Mouse (Mus musculus) heart, embryonic 13.5 days (tissue): ENCODE results near the gene Rexo5. TPM values are rescaled to one million over a fixed set of nuclear protein-coding genes. Genes with fewer than 3 reads are reported as not detected.

Source experiments
- ATAC-seq: fragments of 200-750 bp; cut with Nextera tagmentation; 2 replicates; pipeline ENCODE4 v1.8.0; 2017; ENCODE audit warnings: moderate TSS enrichment; ENCODE audit not compliant: insufficient number of reproducible peaks, low FRiP score, low TSS enrichment; ENCODE audit errors: extremely low read depth
- H3K27ac ChIP-seq: fragments of 300-500 bp; sonication (generic); replicated peaks from 2 replicates; pipeline ENCODE4 v1.5.1; 2015; ENCODE audit warnings: moderate library complexity, mild to moderate bottlenecking, inconsistent platforms
- H3K27me3 ChIP-seq: fragments of 300-500 bp; sonication (generic); replicated peaks from 2 replicates; pipeline ENCODE4 v1.6.1; 2015; ENCODE audit warnings: mild to moderate bottlenecking, inconsistent platforms
- H3K36me3 ChIP-seq: fragments of 300-500 bp; sonication (generic); 2 replicates; pipeline ENCODE4 v1.6.1; 2015; ENCODE audit warnings: mild to moderate bottlenecking, inconsistent platforms
- H3K4me1 ChIP-seq: fragments of 300-500 bp; sonication (generic); 2 replicates; pipeline ENCODE4 v1.6.1; 2015; ENCODE audit warnings: inconsistent platforms
- H3K4me2 ChIP-seq: fragments of 300-500 bp; sonication (generic); 2 replicates; pipeline ENCODE4 v1.6.1; 2015; ENCODE audit warnings: inconsistent platforms, mild to moderate bottlenecking, moderate library complexity
- H3K4me3 ChIP-seq: fragments of 300-500 bp; sonication (generic); 2 replicates; pipeline ENCODE4 v1.5.1; 2015; ENCODE audit warnings: moderate library complexity, mild to moderate bottlenecking, inconsistent platforms
- H3K9ac ChIP-seq: fragments of 300-500 bp; sonication (generic); 2 replicates; pipeline ENCODE4 v1.6.1; 2015; ENCODE audit warnings: inconsistent platforms, mild to moderate bottlenecking, moderate library complexity
- H3K9me3 ChIP-seq: fragments of 300-500 bp; sonication (generic); 2 replicates; pipeline ENCODE4 v1.6.1; 2016; ENCODE audit warnings: inconsistent platforms
- WGBS: fragments of 180-500 bp; shearing (Covaris S2); methylation state at CpG from one replicate; pipeline ENCODE4 v1.1.7; 2015; ENCODE audit warnings: mixed read lengths; 5-methylcytosine and 5-hydroxymethylcytosine counted together
- polyA plus RNA-seq: library from polyadenylated mRNA; unstranded; fragments of >200 nt; fragmentation: Nextera tagmentation; extraction: Ambion mirVana; gene quantifications from 2 replicates; pipeline ENCODE4 v1.2.1, GENCODE M21; 2015

Gene Rexo5
- polyA plus RNA-seq, 1 experiment from 2014 or later, result 15.3 TPM

- H3K4me3 ChIP-seq, result no peak overlapping the region
- H3K9ac ChIP-seq, result no peak overlapping the region
- H3K9me3 ChIP-seq, result no peaks in the 10 kb centered on the region
- no peak for ATAC-seq
- no peaks in the 10 kb centered on the region for H3K4me1 ChIP-seq
- 62% methylated on average over 2 of the region's 2 CpGs for WGBS
- H3K36me3 ChIP-seq, result peaks cover 39% of the 10 kb centered on the region
- H3K27ac ChIP-seq, result no peak overlapping the region
- H3K4me2 ChIP-seq, result no peak overlapping the region
- H3K27me3 ChIP-seq, result no peaks in the 10 kb centered on the region
Measured at GRCm38 (mm10) chr7:119845541-119845940, 51.7 kb downstream of the Rexo5 start.

GRCm38 (mm10) chr7:119847396-119847795 lies 53.6 kb downstream of the Rexo5 start:
- no peak overlapping the region for H3K9ac ChIP-seq
- H3K4me1 ChIP-seq, result no peaks in the 10 kb centered on the region
- 79% methylated on average over 2 of the region's 2 CpGs for WGBS
- no peak overlapping the region for H3K27ac ChIP-seq
- no peak overlapping the region for H3K4me2 ChIP-seq
- ATAC-seq, result no peak
- H3K4me3 ChIP-seq, result no peak overlapping the region
- H3K36me3 ChIP-seq, result peaks cover 49% of the 10 kb centered on the region
- no peaks in the 10 kb centered on the region for H3K9me3 ChIP-seq
- no peaks in the 10 kb centered on the region for H3K27me3 ChIP-seq

- ATAC-seq, result no peak
- Histone ChIP-seq H3K27ac (no peak overlapping the region), H3K4me3 (no peak overlapping the region), H3K9me3 (no peaks in the 10 kb centered on the region), H3K36me3 (peaks cover 47% of the 10 kb centered on the region), H3K4me1 (no peaks in the 10 kb centered on the region), H3K9ac (no peak overlapping the region), H3K27me3 (no peaks in the 10 kb centered on the region), H3K4me2 (no peak overlapping the region)
- 0% methylated on average over 1 of the region's 1 CpGs for WGBS
Measured at GRCm38 (mm10) chr7:119849096-119849495, 55.3 kb downstream of the Rexo5 start.

GRCm38 (mm10) chr7:119850737-119851136 lies 56.9 kb downstream of the Rexo5 start:
- Histone ChIP-seq H3K9me3 (no peaks in the 10 kb centered on the region), H3K4me2 (no peak overlapping the region), H3K27ac (no peak overlapping the region), H3K9ac (no peak overlapping the region), H3K27me3 (no peaks in the 10 kb centered on the region), H3K4me1 (no peaks in the 10 kb centered on the region), H3K36me3 (peaks cover 46% of the 10 kb centered on the region), H3K4me3 (no peak overlapping the region)
- 64% methylated on average over 5 of the region's 5 CpGs for WGBS
- ATAC-seq, result no peak

GRCm38 (mm10) chr7:119852494-119852893 lies 58.7 kb downstream of the Rexo5 start:
- no peak for ATAC-seq
- no peak overlapping the region for H3K4me3 ChIP-seq
- no peak overlapping the region for H3K9ac ChIP-seq
- no peaks in the 10 kb centered on the region for H3K9me3 ChIP-seq
- H3K36me3 ChIP-seq, result peaks cover 61% of the 10 kb centered on the region
- H3K4me2 ChIP-seq, result no peak overlapping the region
- H3K4me1 ChIP-seq, result no peaks in the 10 kb centered on the region
- no peaks in the 10 kb centered on the region for H3K27me3 ChIP-seq
- no peak overlapping the region for H3K27ac ChIP-seq

- Histone ChIP-seq H3K4me3 (no peak overlapping the region), H3K9me3 (no peaks in the 10 kb centered on the region), H3K9ac (no peak overlapping the region), H3K27ac (no peak overlapping the region), H3K36me3 (peaks cover 68% of the 10 kb centered on the region), H3K4me1 (no peaks in the 10 kb centered on the region), H3K4me2 (no peak overlapping the region), H3K27me3 (no peaks in the 10 kb centered on the region)
- no peak for ATAC-seq
- 92% methylated on average over 1 of the region's 1 CpGs for WGBS
Measured at GRCm38 (mm10) chr7:119853186-119853585, 59.4 kb downstream of the Rexo5 start.

- no peak for ATAC-seq
- Histone ChIP-seq H3K27ac (no peak overlapping the region), H3K4me2 (no peak overlapping the region), H3K9me3 (no peaks in the 10 kb centered on the region), H3K9ac (no peak overlapping the region), H3K27me3 (no peaks in the 10 kb centered on the region), H3K4me3 (no peak overlapping the region), H3K36me3 (peaks cover 71% of the 10 kb centered on the region), H3K4me1 (no peaks in the 10 kb centered on the region)
- WGBS, result 88% methylated on average over 2 of the region's 2 CpGs
Measured at GRCm38 (mm10) chr7:119854362-119854761, 60.6 kb downstream of the Rexo5 start.

- no peak for ATAC-seq
- Histone ChIP-seq H3K27me3 (no peaks in the 10 kb centered on the region), H3K4me3 (no peak overlapping the region), H3K4me2 (no peak overlapping the region), H3K36me3 (peaks cover 71% of the 10 kb centered on the region), H3K9ac (no peak overlapping the region), H3K27ac (no peak overlapping the region), H3K4me1 (peaks cover under 1% of the 10 kb centered on the region; the same call in 1 of the 2 replicates), H3K9me3 (no peaks in the 10 kb centered on the region)
Measured at GRCm38 (mm10) chr7:119855031-119855430, 61.2 kb downstream of the Rexo5 start.

GRCm38 (mm10) chr7:119859476-119859875 lies 65.7 kb downstream of the Rexo5 start:
- no peaks in the 10 kb centered on the region for H3K9me3 ChIP-seq
- ATAC-seq, result no peak
- H3K9ac ChIP-seq, result no peak overlapping the region
- peaks cover 47% of the 10 kb centered on the region for H3K36me3 ChIP-seq
- no peak overlapping the region for H3K4me2 ChIP-seq
- H3K27me3 ChIP-seq, result no peaks in the 10 kb centered on the region
- 80% methylated on average over 6 of the region's 6 CpGs for WGBS
- no peak overlapping the region for H3K4me3 ChIP-seq
- H3K4me1 ChIP-seq, result peaks cover 33% of the 10 kb centered on the region
- H3K27ac ChIP-seq, result no peak overlapping the region

- 90% methylated on average over 3 of the region's 3 CpGs for WGBS
- H3K4me1 ChIP-seq, result peaks cover 38% of the 10 kb centered on the region
Measured at GRCm38 (mm10) chr7:119860116-119860515, 66.3 kb downstream of the Rexo5 start.

GRCm38 (mm10) chr7:119860554-119860953 lies 66.7 kb downstream of the Rexo5 start:
- no peak overlapping the region for H3K27ac ChIP-seq
- H3K36me3 ChIP-seq, result peaks cover 37% of the 10 kb centered on the region
- 80% methylated on average over 2 of the region's 2 CpGs for WGBS
- ATAC-seq, result no peak
- H3K4me3 ChIP-seq, result no peak overlapping the region
- H3K4me1 ChIP-seq, result peaks cover 38% of the 10 kb centered on the region
- H3K27me3 ChIP-seq, result no peaks in the 10 kb centered on the region
- no peak overlapping the region for H3K4me2 ChIP-seq
- H3K9me3 ChIP-seq, result no peaks in the 10 kb centered on the region
- no peak overlapping the region for H3K9ac ChIP-seq

More at GRCm38 (mm10) chr7:119860116-119860515, 66.3 kb downstream of the Rexo5 start:
- Histone ChIP-seq H3K27me3 (no peaks in the 10 kb centered on the region), H3K9ac (no peak overlapping the region), H3K36me3 (peaks cover 41% of the 10 kb centered on the region), H3K27ac (no peak overlapping the region), H3K9me3 (no peaks in the 10 kb centered on the region), H3K4me2 (no peak overlapping the region), H3K4me3 (no peak overlapping the region)
- ATAC-seq, result no peak

GRCm38 (mm10) chr7:119860971-119861334 lies 67.1 kb downstream of the Rexo5 start:
- Histone ChIP-seq H3K4me2 (peak overlapping the region; percentile 22; the same call in 1 of the 2 replicates), H3K36me3 (peaks cover 34% of the 10 kb centered on the region), H3K9ac (no peak overlapping the region), H3K4me1 (peaks cover 38% of the 10 kb centered on the region), H3K27me3 (no peaks in the 10 kb centered on the region), H3K9me3 (no peaks in the 10 kb centered on the region), H3K27ac (peak overlapping the region; percentile 77; the same call in 1 of the 2 replicates), H3K4me3 (no peak overlapping the region)
- ATAC-seq, result no peak
